Mouse (Mus musculus) granulocyte monocyte progenitor cell, adult 5-6 weeks (primary cell): ENCODE measurements around the gene Agap3. TPM values are rescaled to one million over a fixed set of nuclear protein-coding genes. Genes with fewer than 3 reads are reported as not detected.

ENCODE experiments used
- ATAC-seq: replicated peaks from 2 replicates; pipeline ENCODE4 v1.8.0; 2016; ENCODE audit warnings: mild to moderate bottlenecking, moderate TSS enrichment, inconsistent platforms; ENCODE audit not compliant: poor library complexity, severe bottlenecking
- total RNA-seq, 2 experiments: library from RNA; stranded (forward) in 1 of 2; stranded (reverse) in 1 of 2; fragments of 200-712, 200-1000 nt in 1 of 2; fragments of >200 nt in 1 of 2; fragmentation: Nextera tagmentation in 1 of 2; gene quantifications; 2 replicates each; pipeline ENCODE4 v1.2.3; 2014 to 2017

Gene Agap3
- total RNA-seq, 2 experiments from 2014 or later: 21.5 to 31.8 TPM

GRCm38 (mm10) chr5:24427981-24428402, 24.0 kb upstream of the Agap3 start:
- no peak for ATAC-seq

GRCm38 (mm10) chr5:24428596-24428995, 23.4 kb upstream of the Agap3 start:
- ATAC-seq: no peak

- ATAC-seq: no peak
Measured at GRCm38 (mm10) chr5:24433993-24434392, 18.0 kb upstream of the Agap3 start.

GRCm38 (mm10) chr5:24441187-24441586, 10.8 kb upstream of the Agap3 start:
- no peak for ATAC-seq

- no peak for ATAC-seq
Measured at GRCm38 (mm10) chr5:24442029-24442428, 9.9 kb upstream of the Agap3 start.

- no peak for ATAC-seq
Measured at GRCm38 (mm10) chr5:24443204-24443603, 8.8 kb upstream of the Agap3 start.

- no peak for ATAC-seq
Measured at GRCm38 (mm10) chr5:24443927-24444326, 8.1 kb upstream of the Agap3 start.

GRCm38 (mm10) chr5:24444746-24445427, 7.1 kb upstream of the Agap3 start, which contains the start of gene Fastk:
TSS of gene Fastk (minus strand) at chr5:24445287.
- ATAC-seq: peak; percentile 74

- ATAC-seq: no peak
Measured at GRCm38 (mm10) chr5:24445428-24446080, 6.4 kb upstream of the Agap3 start.

GRCm38 (mm10) chr5:24446630-24447029, 5.3 kb upstream of the Agap3 start:
- no peak for ATAC-seq

- ATAC-seq: peak; percentile 62
Measured at GRCm38 (mm10) chr5:24447624-24448298, 4.2 kb upstream of the Agap3 start, which contains the start of gene Tmub1. TSS of gene Tmub1 (minus strand) at chr5:24447854.

GRCm38 (mm10) chr5:24451264-24452029, 530 bp upstream of the Agap3 start:
- peak; percentile 64 for ATAC-seq

- peak; percentile 21 for ATAC-seq
Measured at GRCm38 (mm10) chr5:24452691-24453233, 785 bp downstream of the Agap3 start.

GRCm38 (mm10) chr5:24453283-24453984, 1.5 kb downstream of the Agap3 start:
- no peak for ATAC-seq

GRCm38 (mm10) chr5:24453985-24454303, 2.0 kb downstream of the Agap3 start:
- ATAC-seq: no peak

- no peak for ATAC-seq
Measured at GRCm38 (mm10) chr5:24455076-24455475, 3.1 kb downstream of the Agap3 start.

- ATAC-seq: no peak
Measured at GRCm38 (mm10) chr5:24455613-24456012, 3.6 kb downstream of the Agap3 start.

- ATAC-seq: no peak
Measured at GRCm38 (mm10) chr5:24466762-24467161, 14.8 kb downstream of the Agap3 start.

- peak; percentile 73 for ATAC-seq
Measured at GRCm38 (mm10) chr5:24470600-24470999, 18.6 kb downstream of the Agap3 start.
